In the genomic region with DNA sequence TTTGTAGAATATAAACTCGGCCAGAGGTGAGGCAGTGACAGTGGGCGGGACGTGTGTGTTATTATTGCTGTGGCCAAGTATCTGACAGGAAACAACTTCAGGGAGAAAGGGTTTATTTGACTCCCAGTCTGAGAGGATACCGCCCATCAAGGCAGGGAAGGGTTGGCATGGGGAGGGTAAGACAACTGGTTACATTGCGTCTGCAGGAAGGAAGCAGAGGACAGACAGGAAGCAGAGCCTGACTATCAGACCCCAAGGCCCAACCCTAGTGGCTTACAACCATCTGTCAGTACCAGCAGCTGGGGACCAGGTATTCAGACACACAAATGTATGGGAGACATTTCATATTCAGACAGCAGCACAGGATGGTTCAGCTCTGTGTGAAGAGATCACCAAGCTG, we compare ENCODE assay signal across 20 mouse cellular contexts.
"Had no signal": no experiment of that assay in that cellular context is flagged by ENCODE, and none has a peak within 500 bp of the region (broad histone marks: within the 10 kb centered on the region; RNA-seq: fewer than 3 reads in every experiment).

No protein-coding gene starts in this region.

- H3K27ac ChIP-seq: kidney, embryonic 15.5 days; liver, embryonic 13.5 days; midbrain, embryonic 12.5 days; midbrain, embryonic 15.5 days; neural tube, embryonic 12.5 days; neural tube, embryonic 15.5 days; stomach, postnatal 0 days had no signal

- H3K4me3 ChIP-seq: kidney, embryonic 15.5 days; left cerebral cortex, adult 2 months; liver, embryonic 13.5 days; midbrain, embryonic 12.5 days; midbrain, embryonic 15.5 days; neural tube, embryonic 12.5 days; neural tube, embryonic 15.5 days had no signal

- H3K4me1 ChIP-seq: liver, embryonic 13.5 days; midbrain, embryonic 15.5 days; neural tube, embryonic 12.5 days had no signal

- H3K36me3 ChIP-seq: kidney, embryonic 15.5 days; liver, embryonic 13.5 days; midbrain, embryonic 12.5 days; midbrain, embryonic 15.5 days; neural tube, embryonic 12.5 days; neural tube, embryonic 15.5 days had no signal

- DNase-seq: kidney, adult 8-10 months; kidney, postnatal 10 days; kidney, postnatal 36 days; layer of hippocampus, postnatal 36 days; liver, embryonic 13.5 days; lung, adult 2 months; lung, postnatal 14 days; lung, postnatal 4 days; right cerebral cortex, adult 18-20 months; right cerebral cortex, postnatal 14 days; right cerebral cortex, postnatal 4 days; thymus, postnatal 25 days had no signal

- ATAC-seq: intestine, postnatal 0 days; midbrain, embryonic 15.5 days had no signal

- H3K27me3 ChIP-seq: kidney, embryonic 15.5 days; liver, embryonic 13.5 days; midbrain, embryonic 15.5 days; neural tube, embryonic 12.5 days; neural tube, embryonic 15.5 days had no signal
